Mouse (Mus musculus): ENCODE data around the gene Stra8. TPM values are rescaled to one million over a fixed set of nuclear protein-coding genes. Genes with fewer than 3 reads are reported as not detected.
A peak's percentile ranks its signal among the peaks of the same experiment; 100 is the strongest.

The Stra8 gene
- polyA plus RNA-seq, 1 experiment from 2014 or later, result not detected

- Histone ChIP-seq H3K9ac (no peak overlapping the region), H3K27me3 (replicated peaks) (no peaks in the 10 kb centered on the region), H3K4me1 (peaks cover 17% of the 10 kb centered on the region), H3K9me3 (no peaks in the 10 kb centered on the region), H3K36me3 (replicated peaks) (peaks cover 15% of the 10 kb centered on the region; the same call in 1 of the 2 replicates), H3K27ac (no peak overlapping the region), H3K4me3 (no peak overlapping the region), H3K4me2 (no peak overlapping the region)
- 85% methylated on average over 2 of the region's 2 CpGs for WGBS
- ATAC-seq (replicated peaks), result no peak
These were observed 13.8 kb upstream of the Stra8 start for GRCm38 (mm10) chr6:34906125-34906524.

GRCm38 (mm10) chr6:34906661-34907060, 13.3 kb upstream of the Stra8 start:
- H3K4me2 ChIP-seq, result no peak overlapping the region
- no peak overlapping the region for H3K4me3 ChIP-seq
- no peaks in the 10 kb centered on the region for H3K9me3 ChIP-seq
- WGBS, result 91% methylated on average over 4 of the region's 4 CpGs
- H3K27me3 ChIP-seq (replicated peaks), result no peaks in the 10 kb centered on the region
- no peak overlapping the region for H3K9ac ChIP-seq
- H3K4me1 ChIP-seq, result peaks cover 17% of the 10 kb centered on the region
- ATAC-seq (replicated peaks), result no peak
- H3K36me3 ChIP-seq (replicated peaks), result peaks cover 15% of the 10 kb centered on the region; the same call in 1 of the 2 replicates
- H3K27ac ChIP-seq, result no peak overlapping the region

- H3K9me3 ChIP-seq, result no peaks in the 10 kb centered on the region
- WGBS, result 68% methylated on average over 2 of the region's 2 CpGs
- H3K4me2 ChIP-seq, result no peak overlapping the region
- H3K27ac ChIP-seq, result no peak overlapping the region
- peaks cover 15% of the 10 kb centered on the region; the same call in 1 of the 2 replicates for H3K36me3 ChIP-seq (replicated peaks)
- ATAC-seq (replicated peaks), result no peak
- no peak overlapping the region for H3K4me3 ChIP-seq
- no peaks in the 10 kb centered on the region for H3K27me3 ChIP-seq (replicated peaks)
- H3K9ac ChIP-seq, result no peak overlapping the region
- peaks cover 14% of the 10 kb centered on the region for H3K4me1 ChIP-seq
These were observed 12.8 kb upstream of the Stra8 start for GRCm38 (mm10) chr6:34907121-34907614.

GRCm38 (mm10) chr6:34907696-34908260, 12.2 kb upstream of the Stra8 start:
- no peak for ATAC-seq (replicated peaks)
- no peak overlapping the region for H3K27ac ChIP-seq
- peaks cover 15% of the 10 kb centered on the region; the same call in 1 of the 2 replicates for H3K36me3 ChIP-seq (replicated peaks)
- H3K4me3 ChIP-seq, result no peak overlapping the region
- peaks cover 14% of the 10 kb centered on the region for H3K4me1 ChIP-seq
- no peak overlapping the region for H3K4me2 ChIP-seq
- WGBS, result 90% methylated on average over 18 of the region's 18 CpGs
- no peaks in the 10 kb centered on the region for H3K27me3 ChIP-seq (replicated peaks)
- H3K9ac ChIP-seq, result no peak overlapping the region
- H3K9me3 ChIP-seq, result no peaks in the 10 kb centered on the region

GRCm38 (mm10) chr6:34909631-34910345, 10.2 kb upstream of the Stra8 start:
- WGBS, result 45% methylated on average over 8 of the region's 8 CpGs
- Histone ChIP-seq H3K4me1 (peaks cover 14% of the 10 kb centered on the region), H3K4me3 (peak overlapping the region; percentile 85), H3K27me3 (replicated peaks) (no peaks in the 10 kb centered on the region), H3K9ac (peak overlapping the region; percentile 71), H3K27ac (peak overlapping the region; percentile 91), H3K36me3 (replicated peaks) (peaks cover 15% of the 10 kb centered on the region; the same call in 1 of the 2 replicates), H3K4me2 (peak overlapping the region; percentile 61), H3K9me3 (no peaks in the 10 kb centered on the region)
- no peak for ATAC-seq (replicated peaks)

DNA sequence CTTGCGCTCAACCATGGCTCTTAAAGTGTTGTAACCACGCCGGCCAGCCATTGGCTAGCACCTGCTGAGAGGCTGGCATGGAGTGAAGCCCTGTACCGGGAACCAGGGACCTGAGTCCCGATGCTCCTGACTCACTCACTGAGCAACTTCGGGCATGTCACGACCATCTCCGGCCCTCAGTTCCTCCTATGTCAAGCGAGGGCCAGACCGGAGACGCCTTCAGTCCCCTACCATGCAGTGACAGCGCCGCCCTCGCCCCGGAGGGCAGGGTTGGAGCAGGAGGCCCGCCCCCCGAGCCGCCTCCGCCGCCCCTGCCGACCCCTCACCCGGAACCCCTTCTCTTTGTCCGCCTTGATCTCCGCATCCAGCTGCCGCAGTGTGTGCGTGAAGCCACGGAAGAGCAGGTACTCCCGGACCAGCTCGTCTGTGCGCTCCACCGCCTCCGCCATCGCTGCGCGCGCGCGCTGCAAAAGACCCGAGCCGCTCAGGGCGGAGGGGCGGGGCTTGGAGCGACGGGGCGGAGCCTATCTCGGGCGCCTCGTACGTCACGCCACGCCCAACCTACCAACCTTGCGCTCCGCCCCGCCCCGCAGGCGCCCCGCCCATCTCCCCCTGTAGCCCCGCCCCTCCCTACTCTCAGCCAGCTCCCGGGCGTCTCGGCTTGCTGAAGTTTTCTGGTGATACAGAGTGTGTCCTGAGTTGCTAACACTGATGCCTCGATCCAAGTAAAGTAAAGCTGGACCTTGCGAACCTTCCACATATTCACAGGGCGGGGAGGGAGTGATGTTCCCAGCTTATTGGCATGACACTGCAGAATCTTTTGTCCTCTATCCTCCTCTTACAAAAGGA, 9.4 kb upstream of the Stra8 start, which contains the start of gene Wdr91:
TSS of gene Wdr91 (minus strand) at position 506 of the 849 bp plus-strand sequence.
- Histone ChIP-seq H3K4me3 (peak within 1 kb of the TSS; percentile 85), H3K36me3 (replicated peaks) (peaks cover 11% of the 10 kb centered on the region; the same call in 1 of the 2 replicates), H3K4me1 (peaks cover 14% of the 10 kb centered on the region), H3K9me3 (no peaks in the 10 kb centered on the region), H3K4me2 (peak within 1 kb of the TSS; percentile 61), H3K9ac (peak within 1 kb of the TSS; percentile 71), H3K27me3 (replicated peaks) (no peaks in the 10 kb centered on the region), H3K27ac (peak within 1 kb of the TSS; percentile 91)
- peak; percentile 96 for ATAC-seq (replicated peaks)
- WGBS, result under 1% methylated on average over 64 of the region's 64 CpGs

GRCm38 (mm10) chr6:34913341-34914040, 6.5 kb upstream of the Stra8 start:
- Histone ChIP-seq H3K27ac (no peak overlapping the region), H3K4me2 (no peak overlapping the region), H3K36me3 (replicated peaks) (no peaks in the 10 kb centered on the region), H3K9ac (no peak overlapping the region), H3K27me3 (replicated peaks) (no peaks in the 10 kb centered on the region), H3K4me1 (peaks cover 14% of the 10 kb centered on the region), H3K4me3 (no peak overlapping the region), H3K9me3 (no peaks in the 10 kb centered on the region)
- no peak for ATAC-seq (replicated peaks)
- WGBS, result 89% methylated on average over 13 of the region's 13 CpGs

GRCm38 (mm10) chr6:34914462-34914861, 5.5 kb upstream of the Stra8 start:
- Histone ChIP-seq H3K27me3 (replicated peaks) (no peaks in the 10 kb centered on the region), H3K9me3 (no peaks in the 10 kb centered on the region), H3K27ac (no peak overlapping the region), H3K4me3 (no peak overlapping the region), H3K4me2 (no peak overlapping the region), H3K4me1 (peaks cover 7% of the 10 kb centered on the region), H3K9ac (no peak overlapping the region), H3K36me3 (replicated peaks) (no peaks in the 10 kb centered on the region)
- ATAC-seq (replicated peaks), result no peak
- WGBS, result 87% methylated on average over 3 of the region's 3 CpGs

DNA sequence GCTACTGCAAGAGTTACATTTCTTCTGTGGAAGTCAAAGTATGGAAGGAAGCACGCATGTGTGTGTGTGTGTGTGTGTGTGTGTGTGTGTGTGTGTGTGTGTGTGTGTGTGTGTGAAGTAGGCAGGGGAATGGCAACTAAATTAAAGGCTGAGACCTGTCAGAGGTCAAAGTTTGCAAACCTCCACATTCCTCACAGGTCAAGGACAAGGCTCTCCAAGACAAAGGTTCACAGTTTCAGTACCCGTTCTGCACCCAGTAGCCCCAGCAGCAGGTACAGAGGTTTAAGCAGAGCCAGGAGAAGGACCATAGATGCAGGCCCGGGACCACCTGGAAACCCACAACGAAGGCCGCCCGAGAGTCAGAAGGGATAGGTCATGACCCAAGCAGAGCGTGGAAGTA, 817 bp upstream of the Stra8 start:
- WGBS, result 88% methylated on average over 7 of the region's 7 CpGs

DNA sequence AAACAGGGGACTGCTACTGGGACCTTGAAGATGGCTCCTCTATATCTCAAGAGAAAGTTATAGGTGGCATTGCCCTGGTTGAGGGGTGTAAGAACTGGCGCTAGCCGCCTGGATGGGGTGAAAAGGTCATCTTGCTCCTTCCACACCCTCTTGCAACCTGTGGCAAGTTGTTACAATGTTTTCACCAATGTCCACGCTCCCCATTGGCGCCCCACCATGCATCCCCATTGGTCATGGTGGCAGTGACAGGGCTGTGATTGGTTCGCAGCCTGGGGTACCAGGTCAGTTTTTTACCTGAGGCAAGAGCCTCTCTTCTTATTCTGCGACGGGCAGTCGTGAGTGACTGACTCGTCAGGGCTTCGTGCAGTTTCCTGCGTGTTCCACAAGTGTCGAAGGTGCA, 668 bp downstream of the Stra8 start:
- H3K27me3 ChIP-seq (replicated peaks), result no peaks in the 10 kb centered on the region
- H3K9ac ChIP-seq, result no peak overlapping the region
- ATAC-seq (replicated peaks), result no peak
- 94% methylated on average over 12 of the region's 12 CpGs for WGBS
- no peak overlapping the region for H3K4me3 ChIP-seq
- no peak overlapping the region for H3K4me2 ChIP-seq
- H3K36me3 ChIP-seq (replicated peaks), result no peaks in the 10 kb centered on the region
- H3K27ac ChIP-seq, result no peak overlapping the region
- no peaks in the 10 kb centered on the region for H3K4me1 ChIP-seq
- H3K9me3 ChIP-seq, result no peaks in the 10 kb centered on the region

More for the DNA sequence above, 817 bp upstream of the Stra8 start:
- Histone ChIP-seq H3K9ac (no peak overlapping the region), H3K4me2 (no peak overlapping the region), H3K4me3 (no peak overlapping the region), H3K9me3 (no peaks in the 10 kb centered on the region), H3K27me3 (replicated peaks) (no peaks in the 10 kb centered on the region), H3K4me1 (no peaks in the 10 kb centered on the region), H3K36me3 (replicated peaks) (no peaks in the 10 kb centered on the region), H3K27ac (no peak overlapping the region)
- ATAC-seq (replicated peaks), result no peak

DNA sequence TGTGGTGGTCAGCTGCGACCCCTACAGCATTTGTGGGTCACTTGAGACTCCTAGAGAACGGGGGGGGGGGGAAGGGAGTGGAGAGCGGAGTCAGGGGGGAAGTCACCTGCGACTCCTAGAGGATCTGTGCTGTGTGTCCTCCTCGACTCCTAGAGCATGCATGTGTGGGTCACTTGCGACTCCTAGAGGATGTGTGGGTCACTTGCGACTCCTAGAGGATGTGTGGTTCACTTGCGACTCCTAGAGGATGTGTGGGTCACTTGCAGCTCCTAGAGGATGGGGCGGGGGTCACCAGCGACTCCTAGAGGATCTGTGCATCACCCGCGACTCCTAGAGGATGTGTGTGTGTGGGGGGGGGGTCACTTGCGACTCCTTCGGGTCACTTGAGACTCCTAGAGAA, 2.0 kb downstream of the Stra8 start:
- Histone ChIP-seq H3K27ac (no peak overlapping the region), H3K9ac (no peak overlapping the region), H3K36me3 (replicated peaks) (no peaks in the 10 kb centered on the region), H3K4me2 (no peak overlapping the region), H3K4me1 (no peaks in the 10 kb centered on the region), H3K9me3 (no peaks in the 10 kb centered on the region), H3K27me3 (replicated peaks) (no peaks in the 10 kb centered on the region), H3K4me3 (no peak overlapping the region)
- ATAC-seq (replicated peaks), result no peak
- 55% methylated on average over 14 of the region's 14 CpGs for WGBS

Data from midbrain, embryonic 15.5 days (tissue).